ENCODE assay signal across 8 mouse cellular contexts in the genomic region with DNA sequence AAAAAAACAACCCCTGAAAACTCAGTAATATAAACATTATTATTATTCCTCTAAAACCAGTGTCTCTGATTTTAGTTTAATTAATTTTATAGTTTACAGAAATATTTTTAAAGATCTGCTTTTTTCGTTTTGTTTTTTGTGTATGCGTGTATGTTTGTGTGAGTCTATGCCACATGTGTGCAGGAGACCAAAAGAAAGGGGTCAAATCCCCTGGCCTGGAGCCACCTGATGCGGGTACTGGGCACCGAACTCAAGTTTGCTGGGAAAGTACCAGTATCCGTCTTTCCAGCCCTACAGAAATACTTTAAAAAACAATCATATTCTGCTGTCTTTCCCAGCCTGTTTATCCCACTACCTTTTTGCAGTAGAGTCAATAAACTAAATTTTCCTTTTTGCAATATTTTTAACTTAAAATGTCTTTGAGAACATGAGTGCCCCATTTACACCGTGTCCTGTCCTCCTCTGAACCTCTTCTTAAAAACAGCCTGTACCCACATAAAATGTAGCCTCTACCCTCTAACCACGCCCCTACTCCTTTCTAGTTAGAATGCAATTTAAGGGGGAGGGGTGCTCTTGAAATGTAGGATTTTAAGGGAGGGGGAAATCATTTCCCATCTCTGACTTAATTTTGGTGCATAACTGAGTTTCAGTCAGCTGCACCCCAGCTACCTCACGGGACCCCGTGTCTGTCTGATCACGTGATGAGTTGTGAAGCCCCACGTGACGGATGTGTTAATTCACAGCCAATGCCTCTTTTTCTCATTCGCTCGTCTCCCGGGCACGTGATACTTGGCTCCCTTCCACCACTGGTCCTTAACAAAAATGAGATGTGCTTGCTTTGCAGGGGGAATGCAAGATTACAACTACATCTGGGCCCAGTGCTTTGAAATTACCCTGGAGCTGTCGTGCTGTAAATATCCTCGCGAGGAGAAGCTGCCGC. TPM values are rescaled to one million over a fixed set of nuclear protein-coding genes. Genes with fewer than 3 reads are reported as not detected.
DNase-seq lines count a peak whose midpoint lies in the region; ATAC-seq lines count a peak whose summit lies in the region.

No protein-coding gene starts in this region.

- H3K4me3 ChIP-seq in forebrain, embryonic 15.5 days, result peak overlapping the region; percentile 41
- H3K4me3 ChIP-seq in liver, embryonic 15.5 days (replicated peaks), result no peak overlapping the region
- H3K4me3 ChIP-seq in neural tube, embryonic 14.5 days (ENCODE audit: low read depth, low read length), result peak overlapping the region; percentile 22

- no peaks in the 10 kb centered on the region for H3K36me3 ChIP-seq in forebrain, embryonic 15.5 days
- 0 out of 2 replicates have a peak, but pooled peaks cover 2% of the 10 kb centered on the region for H3K36me3 ChIP-seq in liver, embryonic 15.5 days (replicated peaks)
- no peaks in the 10 kb centered on the region for H3K36me3 ChIP-seq in neural tube, embryonic 14.5 days (ENCODE audit: control insufficient read depth, insufficient read depth, low read length)

- intact Hi-C loops in heart, postnatal 14 days (cut with DNase I), result loop anchor here (2.0 kb wide), 1 partner anchor 159 kb away; no protein-coding TSS in a partner anchor

- ATAC-seq in forebrain, embryonic 15.5 days (replicated peaks), result peak; percentile 71
- ATAC-seq in liver, embryonic 15.5 days (ENCODE audit: insufficient read depth), result no peak
- peak; percentile 83 for ATAC-seq in neural tube, embryonic 14.5 days (ENCODE audit: low read depth)

- 34% methylated on average over 20 of the region's 20 CpGs for WGBS in forebrain, embryonic 15.5 days
- 44% methylated on average over 20 of the region's 20 CpGs for WGBS in liver, embryonic 15.5 days (ENCODE audit: insufficient replicate concordance)
- WGBS in neural tube, embryonic 14.5 days, result 32% methylated on average over 20 of the region's 20 CpGs

- peak overlapping the region; percentile 78 for H3K27ac ChIP-seq in forebrain, embryonic 15.5 days (replicated peaks)
- no peak overlapping the region for H3K27ac ChIP-seq in liver, embryonic 15.5 days (replicated peaks)
- H3K27ac ChIP-seq in neural tube, embryonic 14.5 days (ENCODE audit: low read depth, low read length), result peak overlapping the region; percentile 75

- DNase-seq in CD8-positive naive resting alpha-beta T cell, adult 2 months (ENCODE audit: low read depth in 2 of 2, low spot score in 2 of 2), result peak; percentile 63 to 79
- peak; percentile 80 for DNase-seq in cerebellum, adult 11 months
- DNase-seq in heart, postnatal 14 days, result peak; percentile 24 to 57
- peak; percentile 60 to 73 for DNase-seq in kidney, postnatal 4 days
- DNase-seq in thymus, postnatal 10 days (ENCODE audit: low spot score in 2 of 2), result peak; percentile 77 to 83

- H3K4me2 ChIP-seq in forebrain, embryonic 15.5 days (replicated peaks), result peak overlapping the region; percentile 59
- H3K4me2 ChIP-seq in liver, embryonic 15.5 days, result peak overlapping the region; percentile 43
- H3K4me2 ChIP-seq in neural tube, embryonic 14.5 days (ENCODE audit: low read depth, low read length), result peak overlapping the region; percentile 52

- H3K4me1 ChIP-seq in forebrain, embryonic 15.5 days, result peaks cover 22% of the 10 kb centered on the region
- peaks cover 24% of the 10 kb centered on the region for H3K4me1 ChIP-seq in liver, embryonic 15.5 days (replicated peaks)
- no peaks in the 10 kb centered on the region for H3K4me1 ChIP-seq in neural tube, embryonic 14.5 days (ENCODE audit: control insufficient read depth, insufficient read depth, low read length)

- no peaks in the 10 kb centered on the region for H3K9me3 ChIP-seq in forebrain, embryonic 15.5 days
- no peaks in the 10 kb centered on the region for H3K9me3 ChIP-seq in liver, embryonic 15.5 days (replicated peaks)
- no peaks in the 10 kb centered on the region for H3K9me3 ChIP-seq in neural tube, embryonic 14.5 days (ENCODE audit: control insufficient read depth, low read length)

- H3K27me3 ChIP-seq in forebrain, embryonic 15.5 days, result no peaks in the 10 kb centered on the region
- H3K27me3 ChIP-seq in liver, embryonic 15.5 days, result 0 out of 2 replicates have a peak, but pooled peaks cover 8% of the 10 kb centered on the region
- no peaks in the 10 kb centered on the region for H3K27me3 ChIP-seq in neural tube, embryonic 14.5 days (ENCODE audit: control insufficient read depth, insufficient read depth, low read length)

- peak overlapping the region; percentile 56 for H3K9ac ChIP-seq in forebrain, embryonic 15.5 days (replicated peaks)
- H3K9ac ChIP-seq in liver, embryonic 15.5 days, result no peak overlapping the region
- H3K9ac ChIP-seq in neural tube, embryonic 14.5 days (replicated peaks; ENCODE audit: low read depth, low read length), result peak overlapping the region; percentile 1; the same call in 1 of the 2 replicates

RNA-seq across cellular contexts. Expression of a gene that starts 35.2 kb away (rescaled TPM):
- 63.5 and 67.8 TPM in 2 replicates for polyA plus RNA-seq in forebrain, embryonic 15.5 days (2015; fragmentation: Nextera tagmentation; extraction: Ambion mirVana)
- 10 to 100 TPM; 52.3 to 52.5 TPM for total RNA-seq in heart, postnatal 14 days (2021)
- polyA plus RNA-seq in liver, embryonic 15.5 days (2015; fragmentation: Nextera tagmentation; extraction: Ambion mirVana), result 19.5 and 21.0 TPM in 2 replicates
- 57.9 and 63.5 TPM in 2 replicates for polyA plus RNA-seq in neural tube, embryonic 14.5 days (2014; fragmentation: Nextera tagmentation; extraction: Ambion mirVana)

RNA-seq across cellular contexts. Expression of a gene that starts 46.1 kb away (rescaled TPM):
- polyA plus RNA-seq in forebrain, embryonic 15.5 days (2015; fragmentation: Nextera tagmentation; extraction: Ambion mirVana), result 4.0 and 4.5 TPM in 2 replicates
- 1 to 10 TPM; 5.1 to 5.3 TPM for total RNA-seq in heart, postnatal 14 days (2021)
- 15.7 and 29.9 TPM in 2 replicates for polyA plus RNA-seq in liver, embryonic 15.5 days (2015; fragmentation: Nextera tagmentation; extraction: Ambion mirVana)
- 4.2 and 4.4 TPM in 2 replicates for polyA plus RNA-seq in neural tube, embryonic 14.5 days (2014; fragmentation: Nextera tagmentation; extraction: Ambion mirVana)
